Mouse (Mus musculus) bone marrow macrophage, adult 2 months (primary cell): ENCODE results near the gene Cyp17a1.

Source experiments
- CTCF ChIP-seq: IDR thresholded peaks from 2 replicates; pipeline ENCODE4 v1.5.1; 2012; ENCODE audit warnings: low read depth, mild to moderate bottlenecking, low read length, moderate library complexity
- POLR2A ChIP-seq: IDR thresholded peaks from 2 replicates; pipeline ENCODE4 v1.6.1; 2012; ENCODE audit warnings: mild to moderate bottlenecking, low read depth, low read length, borderline replicate concordance

DNA sequence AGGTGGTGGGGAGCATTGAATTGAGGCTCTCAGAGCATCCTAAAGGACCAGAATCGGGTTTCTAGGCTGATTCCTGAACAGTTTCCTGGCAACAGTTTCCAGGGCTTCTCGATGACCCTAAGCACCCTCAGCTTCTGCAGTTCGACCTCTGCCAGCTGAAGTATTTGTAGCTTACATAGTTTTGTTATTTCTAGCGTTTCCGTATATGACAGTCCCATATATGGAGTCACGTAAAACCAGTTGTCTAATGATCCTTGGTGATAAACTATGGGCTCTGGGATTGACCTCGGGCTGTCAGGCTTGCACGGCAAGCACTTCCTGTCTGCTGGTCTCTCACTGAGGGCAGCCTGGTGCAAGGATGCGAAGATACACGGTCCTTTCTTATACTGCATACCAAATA is 47.5 kb downstream of the Cyp17a1 start:
- no peak for TF ChIP-seq CTCF
- no peak for TF ChIP-seq POLR2A
